Mouse (Mus musculus) spleen, adult 2 months (tissue): ENCODE measurements around the gene Cnnm3.

Experiments
- CTCF ChIP-seq: fragments of 200-500 bp; IDR thresholded peaks from 2 replicates; pipeline ENCODE4 v1.5.1; 2011; ENCODE audit warnings: mild to moderate bottlenecking, inconsistent platforms; ENCODE audit not compliant: insufficient read depth, insufficient read length, insufficient replicate concordance; ENCODE audit errors: extremely low read depth
- POLR2A ChIP-seq: fragments of 200-500 bp; IDR thresholded peaks from 2 replicates; pipeline ENCODE4 v1.6.1; 2011; ENCODE audit warnings: low read depth, low read length, inconsistent platforms

GRCm38 (mm10) chr1:36530485-36530884, 18.8 kb downstream of the Cnnm3 start:
- TF ChIP-seq CTCF (no peak), POLR2A (no peak)
